Mouse (Mus musculus): Measurements from ENCODE around the gene Dbf4. TPM values are rescaled to one million over a fixed set of nuclear protein-coding genes. Genes with fewer than 3 reads are reported as not detected.

Gene Dbf4
- polyA plus RNA-seq (2015; fragmentation: Nextera tagmentation; extraction: Ambion mirVana) = 24.0 and 27.4 TPM in 2 replicates

DNA sequence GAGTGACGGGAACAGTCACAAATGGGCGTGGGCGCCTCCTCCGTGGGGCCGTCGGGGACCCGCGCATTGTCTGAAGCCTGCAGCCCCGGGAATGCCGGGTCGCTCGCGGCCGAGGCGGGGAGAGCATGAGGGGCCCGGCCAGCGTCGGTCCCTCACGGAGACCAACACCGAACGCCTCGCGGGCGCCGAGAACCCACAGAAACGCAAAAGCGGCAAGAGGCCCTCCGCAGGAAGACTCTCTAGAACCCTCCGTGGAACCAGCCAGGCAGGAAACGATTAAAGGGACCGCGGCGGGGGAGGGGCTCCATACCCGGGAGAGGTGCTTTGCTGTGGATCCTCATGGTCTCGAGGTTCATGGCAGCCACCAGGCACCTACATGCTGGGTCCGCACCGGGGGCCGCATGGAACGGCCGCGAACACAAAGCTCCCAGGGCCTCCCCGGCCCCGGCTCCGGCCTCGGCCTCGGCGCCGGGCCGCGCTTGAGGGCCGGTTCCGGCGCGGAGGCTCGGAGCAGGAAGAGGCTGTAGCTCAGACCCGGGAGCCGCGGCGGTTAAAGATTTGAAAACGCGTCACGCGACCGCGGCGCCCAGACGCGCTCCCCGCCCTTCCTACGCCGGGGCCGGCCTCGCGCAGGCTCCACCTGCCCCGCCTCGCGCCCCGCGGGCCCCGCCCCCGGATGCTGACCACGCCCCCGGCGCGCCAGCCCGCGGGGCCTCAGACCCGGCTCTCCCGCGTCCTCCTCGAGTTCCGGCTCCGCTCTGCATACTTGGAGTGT lies at the start of gene Dbf4, which contains the start of gene Slc25a40:
Dbf4 (minus strand) TSS at position 560 of the 775 bp plus-strand sequence.
Slc25a40 (plus strand) TSS at position 694 of the 775 bp plus-strand sequence.
- Histone ChIP-seq H3K4me1 (replicated peaks) (peaks cover 17% of the 10 kb centered on the region), H3K4me2 (peak within 1 kb of the TSS; percentile 86), H3K9me3 (replicated peaks) (no peaks in the 10 kb centered on the region), H3K27me3 (no peaks in the 10 kb centered on the region), H3K27ac (replicated peaks) (peak within 1 kb of the TSS; percentile 95), H3K36me3 (replicated peaks) (peaks cover 33% of the 10 kb centered on the region), H3K9ac (peak within 1 kb of the TSS; percentile 97), H3K4me3 (replicated peaks) (peak within 1 kb of the TSS; percentile 95)
- peak; percentile 98 for ATAC-seq (ENCODE audit: insufficient read depth)
- WGBS (ENCODE audit: insufficient replicate concordance) = under 1% methylated on average over 85 of the region's 93 CpGs

DNA sequence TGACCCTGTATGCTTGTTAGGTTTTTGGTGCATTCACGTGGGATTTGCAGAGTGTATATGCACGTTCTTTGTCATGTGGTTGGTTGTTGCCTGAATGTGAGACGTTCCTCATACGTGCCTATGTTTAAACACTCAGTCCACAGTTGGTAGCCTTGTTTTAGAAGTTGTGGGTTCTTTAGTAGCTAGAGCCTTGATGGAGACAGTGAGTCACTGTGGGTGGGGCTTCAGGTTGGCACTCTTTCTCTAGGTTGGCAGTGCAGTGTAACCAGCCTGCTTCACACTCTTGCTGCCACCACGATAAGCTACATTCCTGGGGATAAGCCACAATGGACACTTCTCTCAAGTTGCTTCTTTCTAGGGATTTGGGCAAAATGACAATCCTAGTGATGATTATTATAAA lies 34.0 kb upstream of the Dbf4 start:
- Histone ChIP-seq H3K36me3 (replicated peaks) (0 out of 2 replicates have a peak, but pooled peaks cover 7% of the 10 kb centered on the region), H3K9ac (no peak overlapping the region), H3K4me2 (no peak overlapping the region), H3K4me3 (replicated peaks) (no peak overlapping the region), H3K27me3 (no peaks in the 10 kb centered on the region), H3K27ac (replicated peaks) (no peak overlapping the region), H3K9me3 (replicated peaks) (no peaks in the 10 kb centered on the region), H3K4me1 (replicated peaks) (no peaks in the 10 kb centered on the region)
- 75% methylated on average over 5 of the region's 5 CpGs for WGBS (ENCODE audit: insufficient replicate concordance)
- ATAC-seq (ENCODE audit: insufficient read depth) = no peak

DNA sequence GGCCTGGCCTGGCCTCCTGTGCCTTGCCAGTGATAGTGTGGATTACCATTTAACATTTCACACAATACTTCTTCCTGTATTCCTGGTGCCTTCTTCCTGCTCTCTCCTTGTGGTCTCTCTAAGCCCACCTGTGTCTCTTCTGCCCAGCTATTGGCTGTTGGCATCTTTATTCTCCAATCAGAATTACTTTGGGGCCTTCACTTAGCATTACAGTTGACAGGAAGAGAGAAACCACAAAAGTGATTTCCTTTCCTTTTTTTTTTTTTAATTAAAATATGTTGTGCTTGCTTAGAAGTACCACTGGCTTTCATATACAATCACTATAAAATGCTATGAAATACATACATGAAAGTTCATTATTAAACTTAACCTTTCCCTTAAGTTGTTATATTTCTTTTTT lies 33.0 kb upstream of the Dbf4 start:
- H3K27me3 ChIP-seq = no peaks in the 10 kb centered on the region
- no peaks in the 10 kb centered on the region for H3K4me1 ChIP-seq (replicated peaks)
- no peak overlapping the region for H3K9ac ChIP-seq
- no peaks in the 10 kb centered on the region for H3K9me3 ChIP-seq (replicated peaks)
- no peak overlapping the region for H3K27ac ChIP-seq (replicated peaks)
- H3K4me2 ChIP-seq = no peak overlapping the region
- ATAC-seq (ENCODE audit: insufficient read depth) = no peak
- H3K36me3 ChIP-seq (replicated peaks) = 0 out of 2 replicates have a peak, but pooled peaks cover 5% of the 10 kb centered on the region
- no peak overlapping the region for H3K4me3 ChIP-seq (replicated peaks)

DNA sequence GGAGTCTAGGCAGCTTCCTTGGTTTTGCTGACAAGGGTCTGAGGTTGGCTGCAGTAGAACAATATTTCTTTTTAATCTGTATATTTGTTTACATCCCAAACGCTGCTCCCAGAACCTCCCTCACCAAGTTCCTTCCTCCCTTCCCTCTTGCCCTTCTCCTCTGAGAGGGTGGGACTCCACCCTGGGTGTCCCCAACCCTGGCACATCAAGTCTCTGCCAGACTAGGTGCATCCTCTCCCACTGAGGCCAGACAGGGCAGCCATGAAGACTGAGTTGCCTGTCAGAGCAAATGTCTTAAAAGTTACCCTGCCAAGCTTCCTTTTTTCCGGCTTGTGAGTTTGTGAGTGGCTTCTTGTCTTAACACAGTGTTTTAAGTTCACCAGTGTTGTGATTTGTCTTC lies 16.6 kb upstream of the Dbf4 start:
- Histone ChIP-seq H3K4me3 (replicated peaks) (no peak overlapping the region), H3K9ac (no peak overlapping the region), H3K9me3 (replicated peaks) (no peaks in the 10 kb centered on the region), H3K4me1 (replicated peaks) (no peaks in the 10 kb centered on the region), H3K4me2 (no peak overlapping the region), H3K27me3 (no peaks in the 10 kb centered on the region), H3K36me3 (replicated peaks) (0 out of 2 replicates have a peak, but pooled peaks cover 6% of the 10 kb centered on the region), H3K27ac (replicated peaks) (no peak overlapping the region)
- no peak for ATAC-seq (ENCODE audit: insufficient read depth)
- 47% methylated on average over 2 of the region's 2 CpGs for WGBS (ENCODE audit: insufficient replicate concordance)

DNA sequence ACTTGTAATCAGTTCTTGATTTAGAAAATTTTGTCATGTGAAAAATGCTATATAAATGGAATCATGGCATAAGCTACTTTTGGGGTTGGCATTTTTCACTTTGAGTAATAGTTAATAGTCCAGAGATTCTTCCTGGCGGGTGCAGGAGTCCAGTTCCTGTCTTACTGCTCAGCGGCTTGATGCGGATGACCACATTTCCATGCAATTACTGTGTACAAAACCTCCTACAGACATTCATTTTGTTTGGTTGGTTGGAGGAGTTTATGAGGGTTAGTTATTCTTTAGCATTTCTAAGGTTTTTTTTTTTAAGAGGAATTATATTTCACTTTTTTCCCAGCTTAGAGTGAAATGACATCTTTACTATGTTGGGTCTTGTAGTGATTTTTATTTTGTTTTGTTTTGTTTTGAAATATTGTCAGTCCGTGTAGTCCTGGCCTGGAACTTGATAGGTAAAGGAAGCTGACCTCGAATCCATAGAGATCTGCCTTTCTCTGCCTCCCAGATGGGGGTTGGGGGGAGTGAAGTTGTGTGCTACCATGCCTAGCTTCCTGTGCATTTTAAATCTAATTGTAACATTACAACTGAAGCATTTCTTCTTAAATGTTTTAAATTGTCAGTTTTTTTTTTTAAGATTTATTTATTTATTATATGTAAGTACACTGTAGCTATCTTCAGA lies 15.1 kb upstream of the Dbf4 start:
- Histone ChIP-seq H3K9me3 (replicated peaks) (no peaks in the 10 kb centered on the region), H3K4me1 (replicated peaks) (no peaks in the 10 kb centered on the region), H3K36me3 (replicated peaks) (0 out of 2 replicates have a peak, but pooled peaks cover 6% of the 10 kb centered on the region), H3K27ac (replicated peaks) (no peak overlapping the region), H3K4me2 (no peak overlapping the region), H3K9ac (no peak overlapping the region), H3K4me3 (replicated peaks) (no peak overlapping the region), H3K27me3 (no peaks in the 10 kb centered on the region)
- WGBS (ENCODE audit: insufficient replicate concordance) = 77% methylated on average over 5 of the region's 5 CpGs
- ATAC-seq (ENCODE audit: insufficient read depth) = no peak

DNA sequence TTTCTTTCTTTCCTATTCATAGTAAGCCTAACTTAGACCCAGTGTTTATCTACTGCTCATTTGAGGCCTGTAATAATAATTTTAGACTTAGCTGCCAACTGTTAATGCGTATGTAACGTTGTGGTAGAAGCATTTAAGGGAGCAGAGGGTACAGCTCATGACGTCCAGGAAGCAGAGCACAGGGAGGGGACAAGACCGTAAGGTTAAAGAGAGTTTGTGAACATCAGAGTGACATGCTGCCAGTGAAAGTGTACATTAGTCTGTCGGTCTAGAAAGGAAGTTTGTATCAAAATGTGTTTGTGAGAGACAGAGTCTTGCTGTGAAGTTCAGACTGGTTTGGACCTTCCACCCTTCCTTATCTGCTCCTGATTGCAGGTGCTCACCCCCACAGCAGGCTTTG lies 3.4 kb upstream of the Dbf4 start:
- Histone ChIP-seq H3K9ac (no peak overlapping the region), H3K4me2 (no peak overlapping the region), H3K4me3 (replicated peaks) (no peak overlapping the region), H3K4me1 (replicated peaks) (peaks cover 15% of the 10 kb centered on the region), H3K36me3 (replicated peaks) (peaks cover 9% of the 10 kb centered on the region), H3K27me3 (no peaks in the 10 kb centered on the region), H3K9me3 (replicated peaks) (no peaks in the 10 kb centered on the region), H3K27ac (replicated peaks) (no peak overlapping the region)
- ATAC-seq (ENCODE audit: insufficient read depth) = no peak
- WGBS (ENCODE audit: insufficient replicate concordance) = 47% methylated on average over 5 of the region's 5 CpGs

DNA sequence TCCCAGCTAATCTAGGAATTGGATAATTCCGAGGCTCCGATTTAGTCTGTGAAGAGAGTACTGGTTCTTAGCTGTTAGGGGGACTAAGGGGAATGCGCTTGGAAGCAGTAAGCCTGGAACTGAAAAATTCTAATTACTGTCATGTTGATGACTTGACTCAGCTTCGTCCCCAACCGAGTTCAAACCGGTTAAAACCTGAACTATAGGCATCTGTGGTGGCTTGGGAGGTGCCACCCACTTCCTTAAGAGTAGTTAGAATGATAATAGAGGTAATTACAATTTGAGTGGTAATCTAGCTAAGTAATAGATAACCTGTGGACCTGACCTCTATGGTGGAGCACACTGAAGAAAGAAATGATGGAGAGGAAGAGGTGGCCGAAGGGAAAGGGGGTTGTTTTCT lies 1.6 kb upstream of the Dbf4 start:
- Histone ChIP-seq H3K9ac (peak overlapping the region; percentile 97; the same call in 1 of the 2 replicates), H3K4me3 (replicated peaks) (peak overlapping the region; percentile 95), H3K4me1 (replicated peaks) (peaks cover 17% of the 10 kb centered on the region), H3K9me3 (replicated peaks) (no peaks in the 10 kb centered on the region), H3K36me3 (replicated peaks) (peaks cover 21% of the 10 kb centered on the region), H3K27ac (replicated peaks) (no peak overlapping the region), H3K4me2 (peak overlapping the region; percentile 86), H3K27me3 (no peaks in the 10 kb centered on the region)
- WGBS (ENCODE audit: insufficient replicate concordance) = 27% methylated on average over 7 of the region's 7 CpGs
- ATAC-seq (ENCODE audit: insufficient read depth) = no peak

DNA sequence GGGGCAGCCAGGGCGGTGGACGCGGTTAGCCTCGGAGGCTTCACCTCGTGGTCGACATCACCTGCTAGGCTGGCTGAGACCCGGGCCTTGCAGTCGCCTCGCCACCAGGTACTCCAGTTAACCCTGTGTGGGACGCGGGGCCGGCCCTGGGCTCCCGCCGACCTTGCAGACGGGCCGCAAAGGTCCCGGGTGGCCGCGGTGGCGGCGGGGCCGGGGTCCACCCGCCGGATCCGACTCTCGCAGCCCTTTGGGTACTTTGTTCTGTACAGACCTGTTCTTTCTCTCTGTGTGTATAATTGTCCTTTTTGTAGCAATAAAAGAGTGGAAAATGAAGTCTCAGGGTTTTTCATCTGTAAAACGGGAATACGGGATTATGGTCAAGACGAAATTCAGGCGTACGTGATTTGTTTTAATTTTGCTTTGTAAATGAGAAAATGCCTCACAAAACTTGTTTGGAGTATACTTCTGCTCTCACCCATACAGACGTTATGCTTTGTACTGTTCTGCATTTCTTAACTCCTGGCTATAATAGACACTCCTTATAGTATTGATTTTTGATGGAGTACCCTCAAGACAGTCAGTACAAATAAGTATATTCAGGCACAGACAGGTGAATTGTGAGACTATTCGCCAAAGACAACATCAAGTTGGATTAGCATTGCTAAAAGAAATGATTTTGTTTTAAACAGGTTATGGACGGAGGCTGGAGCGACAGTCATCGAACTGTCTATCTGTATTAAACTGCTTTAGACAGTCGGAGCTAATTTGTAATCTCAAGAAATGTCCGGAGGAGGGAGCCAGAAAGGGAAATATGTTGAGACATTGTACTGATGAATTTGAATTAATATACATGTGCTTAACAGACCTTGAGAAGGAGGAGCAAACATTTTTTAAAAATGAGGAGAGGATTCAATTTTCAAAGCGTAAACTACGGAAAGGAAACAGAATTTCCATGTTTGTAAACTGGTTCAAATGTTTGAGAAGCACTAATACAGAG lies 714 bp upstream of the Dbf4 start:
- Histone ChIP-seq H3K4me1 (replicated peaks) (peaks cover 17% of the 10 kb centered on the region), H3K9ac (peak overlapping the region; percentile 97), H3K36me3 (replicated peaks) (peaks cover 27% of the 10 kb centered on the region), H3K27me3 (no peaks in the 10 kb centered on the region), H3K27ac (replicated peaks) (peak overlapping the region; percentile 66), H3K4me2 (peak overlapping the region; percentile 86), H3K9me3 (replicated peaks) (no peaks in the 10 kb centered on the region), H3K4me3 (replicated peaks) (peak overlapping the region; percentile 95)
- 1% methylated on average over 40 of the region's 40 CpGs for WGBS (ENCODE audit: insufficient replicate concordance)
- ATAC-seq (ENCODE audit: insufficient read depth) = peak; percentile 63; the same call in 1 of the 2 replicates

DNA sequence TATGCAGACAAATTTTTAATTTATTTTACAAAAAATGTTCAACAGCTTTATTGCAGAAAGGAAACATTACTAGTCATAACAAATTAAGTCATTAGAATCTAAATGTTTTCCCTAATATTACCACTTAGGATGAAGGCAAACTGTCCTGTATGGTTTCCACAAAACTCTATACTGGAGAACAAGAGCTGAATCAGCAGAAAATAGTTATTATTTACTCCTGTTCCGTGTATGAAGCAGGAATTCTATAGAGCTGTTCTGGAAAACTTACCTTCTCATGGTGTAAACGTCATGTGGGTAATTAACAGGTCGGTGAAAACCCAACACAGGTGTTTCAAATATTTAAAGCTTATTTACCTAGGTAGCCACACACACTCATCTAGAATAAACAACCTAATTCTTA lies 1.1 kb downstream of the Dbf4 start:
- H3K9ac ChIP-seq = peak overlapping the region; percentile 97
- no peaks in the 10 kb centered on the region for H3K9me3 ChIP-seq (replicated peaks)
- WGBS (ENCODE audit: insufficient replicate concordance) = 11% methylated on average over 3 of the region's 3 CpGs
- peak overlapping the region; percentile 86 for H3K4me2 ChIP-seq
- no peaks in the 10 kb centered on the region for H3K27me3 ChIP-seq
- H3K27ac ChIP-seq (replicated peaks) = peak overlapping the region; percentile 95
- ATAC-seq (ENCODE audit: insufficient read depth) = no peak
- H3K4me1 ChIP-seq (replicated peaks) = peaks cover 22% of the 10 kb centered on the region
- peak overlapping the region; percentile 95 for H3K4me3 ChIP-seq (replicated peaks)
- H3K36me3 ChIP-seq (replicated peaks) = peaks cover 42% of the 10 kb centered on the region

DNA sequence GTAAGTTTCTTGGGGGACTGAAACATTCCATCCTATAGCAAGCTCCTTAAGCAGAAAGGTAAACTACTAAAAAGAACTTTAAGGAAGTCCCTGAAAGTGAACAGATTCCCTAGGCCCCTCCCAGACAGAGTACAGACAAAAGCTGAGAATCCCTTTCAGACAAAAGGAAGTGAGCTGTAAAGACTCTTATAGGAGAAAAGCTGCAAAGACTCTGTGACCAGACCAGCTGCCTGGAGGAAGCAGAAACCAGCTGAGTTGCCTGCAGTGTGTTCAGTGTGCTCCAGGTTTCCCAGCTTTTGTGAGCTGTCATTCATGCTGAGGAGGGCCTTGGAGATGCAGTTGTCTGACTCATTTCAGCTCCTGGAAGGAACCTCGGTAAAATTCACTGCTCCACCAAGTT lies 5.1 kb downstream of the Dbf4 start:
- Histone ChIP-seq H3K4me2 (no peak overlapping the region), H3K27ac (replicated peaks) (no peak overlapping the region), H3K36me3 (replicated peaks) (peaks cover 70% of the 10 kb centered on the region), H3K9me3 (replicated peaks) (no peaks in the 10 kb centered on the region), H3K27me3 (no peaks in the 10 kb centered on the region), H3K9ac (no peak overlapping the region), H3K4me3 (replicated peaks) (no peak overlapping the region), H3K4me1 (replicated peaks) (peaks cover 18% of the 10 kb centered on the region)
- no peak for ATAC-seq (ENCODE audit: insufficient read depth)
- WGBS (ENCODE audit: insufficient replicate concordance) = 25% methylated on average over 1 of the region's 1 CpGs

All from liver, embryonic 15.5 days (tissue).